Mouse (Mus musculus) cerebellum, adult 2 months (tissue): ENCODE results near the gene Arid5b.

Source experiments
- CTCF ChIP-seq: fragments of 200-500 bp; IDR thresholded peaks from 2 replicates; pipeline ENCODE4 v1.5.1; 2011; ENCODE audit warnings: low read depth, mild to moderate bottlenecking, control low read depth, low read length, moderate library complexity, borderline replicate concordance; ENCODE audit not compliant: insufficient read depth
- POLR2A ChIP-seq: fragments of 200-500 bp; IDR thresholded peaks from 2 replicates; pipeline ENCODE4 v1.6.1; 2011; ENCODE audit warnings: low read length, control low read depth, borderline replicate concordance; ENCODE audit not compliant: insufficient read depth

- TF ChIP-seq CTCF = 0 out of 2 replicates have a peak, but pooled peaks have one; percentile 12
- TF ChIP-seq POLR2A = no peak
Observed at GRCm38 (mm10) chr10:68171974-68172373, 106.6 kb downstream of the Arid5b start.
